Mouse (Mus musculus) olfactory bulb, adult 2 months (tissue): Measurements from ENCODE around the gene Suclg2.

Source experiments
- CTCF ChIP-seq: fragments of 200-500 bp; IDR thresholded peaks from 2 replicates; pipeline ENCODE4 v1.5.1; 2012; ENCODE audit warnings: low read depth, mild to moderate bottlenecking, low read length, moderate library complexity; ENCODE audit not compliant: insufficient read depth
- POLR2A ChIP-seq: fragments of 200-500 bp; IDR thresholded peaks from 2 replicates; pipeline ENCODE4 v1.6.1; 2012; ENCODE audit warnings: mild to moderate bottlenecking, low read depth, low read length, moderate library complexity; ENCODE audit not compliant: insufficient read depth

DNA sequence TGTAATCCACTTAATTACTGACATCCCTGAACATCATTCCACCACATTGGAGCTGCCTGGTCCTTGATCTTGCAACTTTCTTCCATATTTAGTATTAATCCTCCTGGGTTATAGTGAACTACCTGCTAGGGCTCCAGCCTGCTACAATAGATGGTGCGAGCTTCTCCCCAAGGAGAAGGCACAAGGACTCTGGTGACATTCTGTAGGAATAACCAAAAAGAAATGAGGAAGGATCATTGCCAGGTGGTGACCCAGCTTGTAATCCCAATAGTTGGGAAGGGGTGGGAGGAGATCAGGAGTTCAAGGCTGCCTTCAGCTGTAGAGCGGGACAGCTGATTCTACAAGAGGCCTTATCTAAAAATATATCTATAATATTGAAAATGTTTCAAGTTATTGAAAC lies 41.6 kb downstream of the Suclg2 start:
- TF ChIP-seq CTCF (no peak), POLR2A (no peak)
